Mouse (Mus musculus) heart, adult 2 months (tissue): ENCODE results near the gene Agxt2.

Experiments used
- CTCF ChIP-seq: fragments of 200-600 bp; IDR thresholded peaks from 2 replicates; pipeline ENCODE4 v1.8.1; 2022; ENCODE audit warnings: antibody characterized with exemption, mild to moderate bottlenecking, moderate library complexity
- POLR2A ChIP-seq: fragments of 200-500 bp; IDR thresholded peaks from 2 replicates; pipeline ENCODE4 v1.6.1; 2011; ENCODE audit warnings: mild to moderate bottlenecking, low read depth, low read length, control low read depth; ENCODE audit not compliant: insufficient read depth

- no peak for TF ChIP-seq POLR2A
- no peak for TF ChIP-seq CTCF
These were observed 46.5 kb upstream of the Agxt2 start for GRCm38 (mm10) chr15:10311826-10312225.
